Mouse (Mus musculus): ENCODE measurements around the gene Clcn5. TPM values are rescaled to one million over a fixed set of nuclear protein-coding genes. Genes with fewer than 3 reads are reported as not detected.

Clcn5 gene
- total and polyA plus RNA-seq, 3 experiments = 7.5 to 10.3 (median 10.2) TPM

DNA sequence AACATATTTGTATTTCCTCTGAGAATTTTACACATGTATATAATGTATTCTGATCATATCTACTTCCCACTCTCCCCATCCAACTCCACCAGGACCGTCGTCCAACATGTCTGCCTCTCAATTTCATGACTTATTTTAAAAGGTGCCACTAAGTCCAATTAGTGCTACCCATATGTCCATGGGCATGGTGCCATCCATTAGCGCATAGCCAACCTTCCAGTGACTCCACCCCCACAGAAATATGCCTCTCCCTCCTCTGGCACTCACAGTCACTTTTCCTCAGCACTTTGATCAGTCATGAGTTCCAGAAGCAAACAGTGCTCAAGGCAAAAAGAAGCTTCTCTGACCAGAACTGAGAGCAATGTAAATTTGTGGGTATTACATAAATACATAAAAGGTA, 204.3 kb downstream of the Clcn5 start:
- Histone ChIP-seq H3K79me2 (replicated peaks; ENCODE audit: control insufficient read depth, extremely low read depth, insufficient read depth, poor library complexity, severe bottlenecking) (no peaks in the 10 kb centered on the region), H3K9me3 (replicated peaks; ENCODE audit: low read length) (no peaks in the 10 kb centered on the region), H3K9ac (ENCODE audit: insufficient read depth, low read depth) (no peak overlapping the region), H3K27me3 (replicated peaks) (no peaks in the 10 kb centered on the region), H3K27ac (ENCODE audit: insufficient read depth, low read depth) (no peak overlapping the region), H3K36me3 (replicated peaks in 1 of 2; ENCODE audit: control insufficient read depth in 1 of 2, insufficient read depth in 1 of 2, low read length in 1 of 2) (no peaks in the 10 kb centered on the region), H3K4me1 (ENCODE audit: control insufficient read depth in 1 of 2, insufficient read depth in 2 of 2) (no peaks in the 10 kb centered on the region), H3K4me3 (replicated peaks in 1 of 3; ENCODE audit: low read depth in 2 of 3, low read length in 2 of 3, poor library complexity in 1 of 3) (no peak overlapping the region), H3K4me2 (ENCODE audit: insufficient read depth, low read depth, poor library complexity, severe bottlenecking) (no peak overlapping the region)
- in situ Hi-C loops (cut with MboI; ENCODE audit: low pct_ligation_motif_present, low pct_unique_long_range_greater_than_20kb, low sequenced_read_pairs) = no loop called here
- no peak for DNase-seq (ENCODE audit: extremely low read depth)
- dilution Hi-C loops (cut with MboI; ENCODE audit: extremely low pct_ligation_motif_present, extremely low pct_unique_long_range_greater_than_20kb, low sequenced_read_pairs) = no loop called here
- TF ChIP-seq MAFK (IDR thresholded peaks at IDR 0.05; ENCODE audit: insufficient replicate concordance, low read length) (no peak), UBTF (IDR thresholded peaks at IDR 0.05; ENCODE audit: low read depth, low read length) (no peak), MAX (IDR thresholded peaks at IDR 0.05; ENCODE audit: low read length) (no peak), POLR2AphosphoS2 (IDR thresholded peaks at IDR 0.05; ENCODE audit: low read depth, low read length) (no peak), ZMIZ1 (IDR thresholded peaks at IDR 0.05; ENCODE audit: low read depth, low read length) (no peak), JUND (conservative IDR thresholded peaks at IDR 0.05; ENCODE audit: low read depth, low read length) (no peak), MXI1 (IDR thresholded peaks at IDR 0.05; ENCODE audit: low read depth, low read length) (no peak), PAX5 (IDR thresholded peaks at IDR 0.05; ENCODE audit: low read length) (no peak), HCFC1 (IDR thresholded peaks at IDR 0.05; ENCODE audit: low read depth, low read length) (no peak), E2F4 (IDR thresholded peaks at IDR 0.05; ENCODE audit: insufficient replicate concordance, low read depth, low read length) (no peak), CTCF (conservative IDR thresholded peaks at IDR 0.05 in 1 of 2, IDR thresholded peaks at IDR 0.05 in 1 of 2; ENCODE audit: low read depth in 2 of 2, low read length in 2 of 2) (no peak), TBP (conservative IDR thresholded peaks at IDR 0.05; ENCODE audit: low read depth, low read length) (no peak), CHD2 (IDR thresholded peaks at IDR 0.05; ENCODE audit: low read length) (no peak)

Other genes starting within 250 kb of the Clcn5 start
- 0.42 and 0.81 TPM in 2 replicates for gene Usp27x, start 56.5 kb upstream of the Clcn5 start, total RNA-seq (2012; rRNA removed)
- gene Usp27x, start 56.5 kb upstream of the Clcn5 start, total RNA-seq (2014; rRNA removed) = 0.36 and 0.49 TPM in 2 replicates
- 0.50 and 0.64 TPM in 2 replicates for gene Usp27x, start 56.5 kb upstream of the Clcn5 start, polyA plus RNA-seq (2012; ENCODE audit: insufficient read length, low read depth)

Data from CH12.LX (cell line).